Mouse (Mus musculus): Measurements from ENCODE around the gene Mrvi1. TPM values are rescaled to one million over a fixed set of nuclear protein-coding genes. Genes with fewer than 3 reads are reported as not detected.

Gene Mrvi1
- polyA plus RNA-seq, 1 experiment from 2014 or later, result 1.3 TPM

GRCm38 (mm10) chr7:110893943-110894610, 88.2 kb downstream of the Mrvi1 start:
- ATAC-seq (ENCODE audit: low FRiP score), result no peak
- 81% methylated on average over 10 of the region's 10 CpGs for WGBS
- H3K4me1 ChIP-seq, result no peaks in the 10 kb centered on the region
- H3K4me3 ChIP-seq, result no peak overlapping the region
- H3K36me3 ChIP-seq, result no peaks in the 10 kb centered on the region
- no peak overlapping the region for H3K4me2 ChIP-seq (replicated peaks)
- no peaks in the 10 kb centered on the region for H3K9me3 ChIP-seq (replicated peaks)
- no peaks in the 10 kb centered on the region for H3K27me3 ChIP-seq
- no peak overlapping the region for H3K27ac ChIP-seq
- H3K9ac ChIP-seq, result no peak overlapping the region

GRCm38 (mm10) chr7:110891501-110891986, 90.7 kb downstream of the Mrvi1 start:
- no peaks in the 10 kb centered on the region for H3K27me3 ChIP-seq
- WGBS, result 73% methylated on average over 9 of the region's 9 CpGs
- H3K4me1 ChIP-seq, result no peaks in the 10 kb centered on the region
- no peak for ATAC-seq (ENCODE audit: low FRiP score)
- no peak overlapping the region for H3K9ac ChIP-seq
- no peaks in the 10 kb centered on the region for H3K9me3 ChIP-seq (replicated peaks)
- no peak overlapping the region for H3K27ac ChIP-seq
- H3K4me3 ChIP-seq, result no peak overlapping the region
- H3K4me2 ChIP-seq (replicated peaks), result no peak overlapping the region
- no peaks in the 10 kb centered on the region for H3K36me3 ChIP-seq

GRCm38 (mm10) chr7:110881746-110882333, 100.4 kb downstream of the Mrvi1 start:
- no peak overlapping the region for H3K9ac ChIP-seq
- H3K27me3 ChIP-seq, result no peaks in the 10 kb centered on the region
- H3K4me2 ChIP-seq (replicated peaks), result no peak overlapping the region
- no peaks in the 10 kb centered on the region for H3K36me3 ChIP-seq
- WGBS, result 79% methylated on average over 2 of the region's 2 CpGs
- H3K9me3 ChIP-seq (replicated peaks), result no peaks in the 10 kb centered on the region
- H3K4me3 ChIP-seq, result no peak overlapping the region
- ATAC-seq (ENCODE audit: low FRiP score), result no peak
- H3K27ac ChIP-seq, result no peak overlapping the region
- no peaks in the 10 kb centered on the region for H3K4me1 ChIP-seq

GRCm38 (mm10) chr7:110878028-110878427, 104.2 kb downstream of the Mrvi1 start:
- WGBS, result 83% methylated on average over 4 of the region's 4 CpGs
- no peaks in the 10 kb centered on the region for H3K36me3 ChIP-seq
- no peak overlapping the region for H3K4me3 ChIP-seq
- no peaks in the 10 kb centered on the region for H3K27me3 ChIP-seq
- H3K9ac ChIP-seq, result no peak overlapping the region
- no peak for ATAC-seq (ENCODE audit: low FRiP score)
- H3K27ac ChIP-seq, result no peak overlapping the region
- H3K9me3 ChIP-seq (replicated peaks), result no peaks in the 10 kb centered on the region
- no peaks in the 10 kb centered on the region for H3K4me1 ChIP-seq
- H3K4me2 ChIP-seq (replicated peaks), result no peak overlapping the region

GRCm38 (mm10) chr7:110876965-110877364, 105.3 kb downstream of the Mrvi1 start:
- H3K4me2 ChIP-seq (replicated peaks), result no peak overlapping the region
- no peaks in the 10 kb centered on the region for H3K9me3 ChIP-seq (replicated peaks)
- no peaks in the 10 kb centered on the region for H3K27me3 ChIP-seq
- WGBS, result 91% methylated on average over 4 of the region's 4 CpGs
- no peaks in the 10 kb centered on the region for H3K4me1 ChIP-seq
- no peak overlapping the region for H3K4me3 ChIP-seq
- H3K27ac ChIP-seq, result no peak overlapping the region
- no peaks in the 10 kb centered on the region for H3K36me3 ChIP-seq
- no peak overlapping the region for H3K9ac ChIP-seq
- no peak for ATAC-seq (ENCODE audit: low FRiP score)

- Histone ChIP-seq H3K27me3 (no peaks in the 10 kb centered on the region), H3K36me3 (no peaks in the 10 kb centered on the region), H3K4me2 (replicated peaks) (no peak overlapping the region), H3K9ac (no peak overlapping the region), H3K9me3 (replicated peaks) (no peaks in the 10 kb centered on the region), H3K27ac (no peak overlapping the region), H3K4me3 (no peak overlapping the region), H3K4me1 (0 out of 2 replicates have a peak, but pooled peaks cover 2% of the 10 kb centered on the region)
- ATAC-seq (ENCODE audit: low FRiP score), result no peak
- WGBS, result 80% methylated on average over 5 of the region's 5 CpGs
Observed at GRCm38 (mm10) chr7:110868807-110869206, 113.5 kb downstream of the Mrvi1 start.

- Histone ChIP-seq H3K4me3 (no peak overlapping the region), H3K4me1 (0 out of 2 replicates have a peak, but pooled peaks cover 4% of the 10 kb centered on the region), H3K9me3 (replicated peaks) (no peaks in the 10 kb centered on the region), H3K4me2 (replicated peaks) (no peak overlapping the region), H3K27me3 (no peaks in the 10 kb centered on the region), H3K9ac (no peak overlapping the region), H3K27ac (no peak overlapping the region), H3K36me3 (no peaks in the 10 kb centered on the region)
- WGBS, result 89% methylated on average over 6 of the region's 6 CpGs
- ATAC-seq (ENCODE audit: low FRiP score), result no peak
Observed at GRCm38 (mm10) chr7:110867116-110867515, 115.1 kb downstream of the Mrvi1 start.

- Histone ChIP-seq H3K4me3 (no peak overlapping the region), H3K4me2 (replicated peaks) (no peak overlapping the region), H3K4me1 (0 out of 2 replicates have a peak, but pooled peaks cover 4% of the 10 kb centered on the region), H3K36me3 (no peaks in the 10 kb centered on the region), H3K27ac (no peak overlapping the region), H3K9ac (no peak overlapping the region), H3K9me3 (replicated peaks) (no peaks in the 10 kb centered on the region), H3K27me3 (no peaks in the 10 kb centered on the region)
- ATAC-seq (ENCODE audit: low FRiP score), result no peak
- 92% methylated on average over 3 of the region's 3 CpGs for WGBS
Observed at GRCm38 (mm10) chr7:110866021-110866420, 116.2 kb downstream of the Mrvi1 start.

GRCm38 (mm10) chr7:110865570-110865969, 116.7 kb downstream of the Mrvi1 start:
- Histone ChIP-seq H3K4me1 (0 out of 2 replicates have a peak, but pooled peaks cover 4% of the 10 kb centered on the region), H3K9me3 (replicated peaks) (no peaks in the 10 kb centered on the region), H3K9ac (no peak overlapping the region), H3K4me2 (replicated peaks) (no peak overlapping the region), H3K27ac (no peak overlapping the region), H3K27me3 (no peaks in the 10 kb centered on the region), H3K4me3 (no peak overlapping the region), H3K36me3 (no peaks in the 10 kb centered on the region)
- WGBS, result 89% methylated on average over 6 of the region's 6 CpGs
- ATAC-seq (ENCODE audit: low FRiP score), result no peak

GRCm38 (mm10) chr7:110865038-110865437, 117.2 kb downstream of the Mrvi1 start:
- Histone ChIP-seq H3K27me3 (no peaks in the 10 kb centered on the region), H3K4me3 (no peak overlapping the region), H3K27ac (no peak overlapping the region), H3K4me2 (replicated peaks) (no peak overlapping the region), H3K9me3 (replicated peaks) (no peaks in the 10 kb centered on the region), H3K9ac (no peak overlapping the region), H3K36me3 (no peaks in the 10 kb centered on the region), H3K4me1 (0 out of 2 replicates have a peak, but pooled peaks cover 4% of the 10 kb centered on the region)
- ATAC-seq (ENCODE audit: low FRiP score), result no peak
- WGBS, result 57% methylated on average over 10 of the region's 10 CpGs

- ATAC-seq (ENCODE audit: low FRiP score), result no peak
- Histone ChIP-seq H3K4me3 (no peak within 1 kb of the TSS), H3K27me3 (no peaks in the 10 kb centered on the region), H3K36me3 (no peaks in the 10 kb centered on the region), H3K4me2 (replicated peaks) (no peak within 1 kb of the TSS), H3K9me3 (replicated peaks) (no peaks in the 10 kb centered on the region), H3K27ac (no peak within 1 kb of the TSS), H3K4me1 (0 out of 2 replicates have a peak, but pooled peaks cover 4% of the 10 kb centered on the region), H3K9ac (no peak within 1 kb of the TSS)
- 70% methylated on average over 12 of the region's 12 CpGs for WGBS
Observed at GRCm38 (mm10) chr7:110862751-110863289, 119.4 kb downstream of the Mrvi1 start, which contains the start of gene Lyve1. Gene Lyve1 (minus strand): TSS chr7:110863239.

GRCm38 (mm10) chr7:110860129-110860528, 122.1 kb downstream of the Mrvi1 start:
- Histone ChIP-seq H3K9ac (no peak overlapping the region), H3K4me1 (0 out of 2 replicates have a peak, but pooled peaks cover 4% of the 10 kb centered on the region), H3K4me3 (no peak overlapping the region), H3K36me3 (no peaks in the 10 kb centered on the region), H3K9me3 (replicated peaks) (no peaks in the 10 kb centered on the region), H3K27ac (no peak overlapping the region), H3K27me3 (no peaks in the 10 kb centered on the region), H3K4me2 (replicated peaks) (no peak overlapping the region)
- 80% methylated on average over 5 of the region's 5 CpGs for WGBS
- ATAC-seq (ENCODE audit: low FRiP score), result no peak

All from hindbrain, embryonic 12.5 days (tissue).